Mouse (Mus musculus): ENCODE measurements around the gene Mia. TPM values are rescaled to one million over a fixed set of nuclear protein-coding genes. Genes with fewer than 3 reads are reported as not detected.

Mia gene
- total RNA-seq, 2 experiments from 2014 or later: 1.5 to 3.2 TPM

DNA sequence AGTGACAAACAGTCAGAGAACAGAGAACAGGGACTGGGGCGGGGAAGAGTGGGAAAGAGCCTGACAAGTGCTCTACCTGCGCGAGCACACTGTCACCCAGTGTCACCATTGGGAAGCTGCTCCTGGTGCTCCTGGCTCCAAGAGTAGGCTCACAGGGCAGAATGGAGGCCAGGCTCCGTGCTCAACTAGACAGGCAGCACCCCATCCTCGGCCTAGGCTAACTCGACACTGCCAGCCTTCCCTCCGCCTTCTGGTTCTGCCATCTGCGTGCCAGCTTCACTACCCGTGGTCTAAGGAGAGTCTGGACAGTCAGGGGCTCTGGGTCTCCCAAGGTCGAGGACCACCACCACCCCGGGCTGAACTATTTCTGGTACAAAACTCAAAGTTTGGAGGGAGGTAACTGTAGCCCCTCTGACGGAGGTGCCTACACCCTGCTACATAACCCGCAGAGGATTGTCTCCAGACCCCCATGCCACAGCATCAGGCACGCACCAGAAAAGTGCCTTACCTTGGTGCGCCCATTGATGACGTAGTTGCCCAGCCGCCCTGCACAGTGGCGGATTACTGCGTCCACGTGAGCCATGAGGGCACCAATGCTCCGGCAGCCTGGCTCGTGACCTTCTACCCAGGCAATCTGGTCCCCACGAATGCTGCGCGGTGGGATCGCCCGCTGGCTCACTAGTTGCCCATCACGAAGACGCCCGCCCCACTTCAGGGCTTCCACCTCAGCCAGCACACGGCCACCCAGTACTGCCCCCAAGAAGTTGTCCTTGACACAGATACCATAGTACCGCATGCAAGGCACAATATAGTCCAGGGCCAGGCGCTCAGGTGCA, 16.6 kb downstream of the Mia start:
- DNase-seq (ENCODE audit: extremely low spot score in 1 of 2, low spot score in 2 of 2): peak in 1 of 2 experiments; percentile 64
- intact Hi-C loops (cut with DNase I): no loop called here

DNA sequence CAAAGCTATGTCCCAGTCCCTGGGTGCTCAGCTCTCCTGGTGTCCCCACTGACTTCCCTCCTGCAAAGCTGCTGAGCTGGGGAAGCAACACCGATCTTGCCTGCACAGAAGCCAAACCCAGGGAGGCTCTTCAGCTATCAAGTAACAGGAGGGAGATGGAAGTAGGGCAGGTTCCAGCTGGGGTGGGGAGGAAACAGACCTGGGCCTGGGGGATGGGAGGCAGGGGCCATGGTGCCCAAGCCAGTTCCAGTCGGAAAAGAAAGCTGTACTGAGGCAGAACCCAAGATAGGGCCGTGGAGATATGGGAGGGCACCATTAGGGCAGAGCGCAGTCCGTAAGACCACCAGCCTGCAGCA, 17.5 kb downstream of the Mia start:
- peak in 1 of 2 experiments; percentile 46 for DNase-seq (ENCODE audit: extremely low spot score in 1 of 2, low spot score in 2 of 2)
- intact Hi-C loops (cut with DNase I): no loop called here

DNA sequence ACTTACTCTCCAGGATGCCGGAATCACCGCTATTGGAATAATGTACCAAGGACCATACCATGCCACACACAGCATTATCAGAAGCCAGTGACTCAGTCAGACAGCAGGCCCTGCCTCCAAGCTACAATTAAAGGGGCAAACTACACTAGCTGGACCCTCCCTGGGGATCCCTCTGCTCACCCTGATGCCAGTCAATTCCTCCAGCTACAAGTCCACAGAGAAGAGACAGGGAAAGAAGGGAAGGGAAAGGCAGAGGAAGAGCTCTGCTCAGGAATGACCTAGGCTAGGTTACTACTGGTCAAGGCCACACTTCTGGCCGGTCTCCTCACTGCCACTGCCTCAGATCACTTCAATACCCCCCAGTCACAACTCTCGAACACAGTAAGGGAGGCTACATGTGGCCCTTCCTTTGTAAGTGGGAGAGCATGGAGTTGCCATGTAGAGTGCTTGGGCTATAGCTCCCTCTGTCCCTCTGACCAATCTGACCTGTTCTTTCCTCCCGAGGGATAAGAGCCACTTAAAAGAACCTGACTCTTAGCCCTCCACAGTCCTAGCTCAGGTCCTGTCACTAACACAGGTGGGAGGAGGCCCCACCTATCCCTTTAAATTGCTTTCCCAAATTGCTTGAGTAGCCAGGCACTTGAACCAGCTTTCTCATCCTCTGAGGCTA, 18.0 kb downstream of the Mia start:
- intact Hi-C loops (cut with DNase I): no loop called here

DNA sequence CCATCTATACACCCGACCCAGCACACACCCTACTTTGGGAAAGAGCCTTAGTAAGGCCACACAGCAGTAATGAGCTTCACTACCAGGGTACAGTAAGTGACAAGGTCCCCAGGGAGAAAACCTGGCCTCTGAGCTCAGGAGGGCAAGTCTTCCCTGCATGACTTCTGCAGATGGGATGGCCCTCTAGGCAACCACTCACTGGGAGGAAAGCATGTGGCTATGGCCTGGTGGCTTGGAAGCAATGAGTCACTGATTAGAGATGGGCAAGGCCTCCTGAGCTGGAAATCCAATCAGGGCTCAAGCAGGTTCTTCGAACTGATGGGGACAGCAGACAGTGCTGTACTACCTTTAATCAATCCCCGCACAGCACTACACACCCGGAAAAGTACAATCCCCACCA, 19.2 kb downstream of the Mia start:
- DNase-seq (ENCODE audit: extremely low spot score in 1 of 2, low spot score in 2 of 2): no peak
- intact Hi-C loops (cut with DNase I): no loop called here

More for the DNA sequence above, 18.0 kb downstream of the Mia start:
- no peak for DNase-seq (ENCODE audit: extremely low spot score in 1 of 2, low spot score in 2 of 2)

DNA sequence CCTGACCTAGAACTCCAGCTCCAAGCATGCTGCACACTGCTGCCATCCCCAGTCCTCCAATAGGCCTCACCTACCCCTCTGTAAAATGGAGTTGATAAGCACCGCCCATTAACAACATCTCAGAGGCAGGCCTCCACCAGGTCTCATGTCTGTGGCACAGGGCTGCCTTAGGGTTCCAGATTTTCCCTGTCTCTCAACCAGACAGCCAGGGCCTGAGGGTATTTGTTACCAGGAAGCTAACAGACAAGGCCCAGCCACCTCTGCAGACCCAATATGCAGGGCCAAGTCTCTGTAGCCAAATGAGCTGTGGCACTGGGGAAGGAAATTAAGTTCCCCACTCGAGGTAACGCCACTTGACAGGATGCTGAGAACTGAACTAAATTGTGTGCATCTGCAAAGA, 20.0 kb downstream of the Mia start:
- no peak for DNase-seq (ENCODE audit: extremely low spot score in 1 of 2, low spot score in 2 of 2)
- intact Hi-C loops (cut with DNase I): no loop called here

DNA sequence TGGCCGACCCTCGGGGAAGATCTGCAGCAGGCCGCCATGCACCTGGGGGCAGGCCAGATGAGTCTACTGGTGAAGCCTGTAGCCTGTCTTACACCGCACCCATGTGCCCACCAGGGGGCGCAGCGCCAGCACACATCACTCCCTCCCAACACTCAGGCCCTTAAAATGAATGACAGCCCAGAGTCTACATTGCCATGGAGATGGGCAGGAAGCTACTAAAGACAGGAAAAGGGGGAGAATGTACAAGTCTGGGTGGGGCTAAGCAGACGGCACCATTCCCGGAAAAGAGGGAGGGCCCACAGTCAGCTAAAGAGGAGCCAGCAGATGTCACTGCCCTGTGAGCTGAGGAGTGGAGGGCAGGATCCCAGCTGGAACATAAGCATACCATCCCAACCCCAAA, 21.1 kb downstream of the Mia start:
- DNase-seq (ENCODE audit: extremely low spot score in 1 of 2, low spot score in 2 of 2): peak; percentile 89 to 93
- intact Hi-C loops (cut with DNase I): no loop called here

DNA sequence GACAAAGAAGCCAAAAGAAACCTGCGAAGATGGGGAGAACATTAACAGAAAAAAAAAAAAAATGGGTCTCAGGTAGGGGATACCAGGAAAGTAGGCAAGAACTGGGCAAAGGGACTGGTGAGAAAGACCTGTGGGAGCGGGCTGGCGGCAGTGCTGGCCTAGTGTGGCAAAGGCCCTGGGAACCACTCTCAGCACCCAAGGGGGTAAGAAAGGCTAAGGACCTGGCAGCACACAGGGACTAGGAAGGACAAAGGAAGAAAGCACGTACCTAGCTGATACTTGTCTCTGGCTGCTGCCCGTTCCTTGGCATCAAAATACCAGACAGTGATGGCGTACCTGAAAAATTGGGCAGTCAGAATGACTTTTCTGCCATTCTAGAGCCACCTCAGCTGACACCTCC, 21.7 kb downstream of the Mia start:
- intact Hi-C loops (cut with DNase I): no loop called here

DNA sequence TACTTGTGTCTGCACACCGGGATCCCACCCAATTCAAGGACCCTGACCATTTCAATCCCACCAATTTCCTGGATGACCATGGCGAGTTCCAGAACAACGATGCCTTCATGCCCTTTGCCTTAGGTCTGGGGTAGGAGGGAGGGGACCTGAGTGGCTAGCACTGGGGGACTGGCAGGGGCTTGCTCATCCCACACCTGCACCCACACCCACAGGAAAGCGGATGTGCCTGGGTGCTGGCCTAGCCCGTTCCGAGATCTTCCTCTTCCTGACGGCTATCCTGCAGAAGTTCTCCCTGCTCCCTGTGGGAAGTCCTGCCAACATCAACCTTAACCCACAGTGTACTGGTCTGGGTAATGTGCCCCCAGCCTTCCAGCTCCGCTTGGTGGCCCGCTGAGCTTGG, 22.8 kb downstream of the Mia start:
- intact Hi-C loops (cut with DNase I): no loop called here
- DNase-seq (ENCODE audit: extremely low spot score in 1 of 2, low spot score in 2 of 2): no peak

More for the DNA sequence above, 21.7 kb downstream of the Mia start:
- DNase-seq (ENCODE audit: extremely low spot score in 1 of 2, low spot score in 2 of 2): no peak

DNA sequence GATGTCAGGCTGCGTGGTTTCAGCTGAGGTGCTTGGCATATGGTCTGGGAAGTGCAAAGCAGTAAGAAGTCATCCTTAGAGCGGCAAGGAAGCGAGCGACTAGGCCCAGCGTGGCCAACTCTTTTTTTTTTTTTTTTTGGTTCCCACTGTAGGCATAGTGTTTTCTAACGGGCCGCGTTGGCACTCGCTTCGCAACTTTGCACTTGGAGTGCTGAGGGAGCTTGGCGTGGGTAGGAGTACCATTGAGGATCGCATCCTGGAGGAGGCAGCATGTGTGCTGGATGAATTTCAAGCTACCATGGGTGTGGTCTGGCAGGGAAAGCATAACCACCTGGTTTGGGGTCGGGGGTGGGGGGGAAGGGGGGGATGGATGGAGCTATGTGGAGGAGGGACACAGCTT, 25.0 kb downstream of the Mia start:
- intact Hi-C loops (cut with DNase I): no loop called here

DNA sequence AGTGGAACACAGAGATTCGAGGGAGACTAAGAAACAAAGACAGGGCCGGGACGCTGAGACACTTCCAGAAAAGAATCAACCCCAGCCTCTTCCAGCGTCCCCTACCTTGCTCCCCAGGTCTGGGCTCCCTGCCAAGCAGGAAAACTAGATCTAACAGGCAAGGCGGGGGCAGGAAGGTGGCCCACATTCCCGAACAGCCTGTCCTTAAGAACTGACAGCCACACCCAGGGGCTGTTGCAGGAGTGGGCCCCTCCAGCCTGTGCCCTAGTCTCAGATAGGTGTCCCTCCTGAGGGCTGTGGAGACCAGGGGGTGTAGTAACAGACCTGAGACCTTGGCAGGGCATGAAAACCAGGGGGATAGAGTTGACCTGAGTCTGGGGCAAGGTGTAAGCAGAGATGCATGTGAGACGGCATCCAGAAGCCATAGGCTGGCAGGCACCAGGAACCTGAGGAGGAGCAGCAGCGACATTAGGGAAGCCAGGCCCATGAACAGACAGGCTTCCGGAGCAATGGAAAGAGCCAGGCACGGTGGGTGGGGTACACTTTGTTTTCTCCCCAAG, 27.7 kb downstream of the Mia start, which contains the start of gene Cyp2t4:
Gene Cyp2t4 (plus strand): TSS at position 510 of the 560 bp plus-strand sequence.
- intact Hi-C loops (cut with DNase I): no loop called here
- peak in 1 of 2 experiments; percentile 80 for DNase-seq (ENCODE audit: extremely low spot score in 1 of 2, low spot score in 2 of 2)

More for the DNA sequence above, 25.0 kb downstream of the Mia start:
- no peak for DNase-seq (ENCODE audit: extremely low spot score in 1 of 2, low spot score in 2 of 2)

DNA sequence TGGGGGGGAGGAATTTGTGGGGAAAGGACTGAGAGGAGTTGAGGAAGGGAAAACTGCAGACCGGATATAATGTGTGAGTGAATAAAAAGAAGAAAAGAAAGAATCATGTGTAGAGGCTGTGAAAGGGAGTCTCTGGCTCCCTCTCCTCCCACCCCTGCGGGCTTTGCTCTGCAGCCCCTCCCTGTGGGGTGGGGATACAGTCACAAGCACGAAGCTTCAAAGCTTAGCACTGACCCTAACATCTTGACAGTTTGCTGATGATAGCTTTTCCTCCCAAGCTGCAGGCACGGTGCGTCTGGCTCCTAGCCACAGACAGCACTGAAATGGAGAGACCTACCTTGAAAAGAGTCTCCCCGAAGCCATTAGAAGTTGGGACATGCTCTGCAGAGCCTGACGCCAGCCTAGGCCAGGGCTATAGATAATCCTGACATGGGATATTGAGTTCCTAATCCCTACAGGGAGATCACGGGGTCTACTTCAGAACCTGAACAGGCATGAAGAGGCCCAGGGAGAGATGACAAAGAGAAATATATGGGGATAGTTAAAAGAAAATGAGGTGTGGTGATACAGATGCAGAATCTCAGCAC, 44.5 kb downstream of the Mia start:
- intact Hi-C loops (cut with DNase I): loop anchor here (10.0 kb wide), 1 partner anchor 352 kb away; no protein-coding TSS in a partner anchor

DNA sequence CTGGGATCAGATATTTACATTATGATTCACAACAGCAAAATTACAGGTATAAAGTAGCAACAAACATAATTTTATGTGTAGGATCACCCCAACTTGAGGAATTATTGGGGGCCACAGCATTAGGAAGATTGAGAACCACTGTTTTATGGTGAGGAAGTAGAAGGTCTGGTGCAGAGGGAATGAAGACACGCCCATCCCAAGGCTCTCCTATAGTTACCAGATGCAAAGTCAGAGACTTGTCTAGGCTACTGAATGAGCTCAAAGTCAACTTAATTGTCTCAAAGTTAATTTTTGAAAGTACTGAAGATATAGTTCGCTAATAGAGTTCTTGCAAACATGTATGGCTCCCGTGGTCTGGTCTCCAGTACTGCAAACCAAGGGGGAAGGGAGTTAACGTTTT, 47.2 kb downstream of the Mia start:
- intact Hi-C loops (cut with DNase I): loop anchor here (10.0 kb wide), 1 partner anchor 349 kb away; no protein-coding TSS in a partner anchor
- DNase-seq (ENCODE audit: extremely low spot score in 1 of 2, low spot score in 2 of 2): no peak

More for the DNA sequence above, 44.5 kb downstream of the Mia start:
- DNase-seq (ENCODE audit: extremely low spot score in 1 of 2, low spot score in 2 of 2): no peak

DNA sequence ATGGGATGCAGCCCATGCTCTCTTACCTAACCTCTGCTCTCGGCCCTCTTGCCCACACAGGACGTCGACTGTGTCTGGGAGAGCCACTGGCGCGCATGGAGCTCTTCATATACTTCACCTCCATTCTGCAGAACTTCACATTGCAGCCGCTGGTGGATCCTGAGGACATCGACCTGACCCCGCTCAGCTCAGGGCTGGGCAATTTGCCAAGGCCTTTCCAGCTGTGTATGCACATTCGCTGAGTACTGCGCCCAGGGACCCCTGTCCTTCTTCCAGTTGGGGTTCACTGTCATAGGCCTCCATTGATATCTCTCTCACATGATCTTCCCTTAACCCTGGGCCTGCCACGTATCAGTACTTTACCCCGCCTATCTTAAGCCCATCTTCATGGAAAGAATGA, 47.8 kb downstream of the Mia start:
- intact Hi-C loops (cut with DNase I): loop anchor here (10.0 kb wide), 1 partner anchor 348 kb away; no protein-coding TSS in a partner anchor
- DNase-seq (ENCODE audit: extremely low spot score in 1 of 2, low spot score in 2 of 2): peak in 1 of 2 experiments; percentile 65

DNA sequence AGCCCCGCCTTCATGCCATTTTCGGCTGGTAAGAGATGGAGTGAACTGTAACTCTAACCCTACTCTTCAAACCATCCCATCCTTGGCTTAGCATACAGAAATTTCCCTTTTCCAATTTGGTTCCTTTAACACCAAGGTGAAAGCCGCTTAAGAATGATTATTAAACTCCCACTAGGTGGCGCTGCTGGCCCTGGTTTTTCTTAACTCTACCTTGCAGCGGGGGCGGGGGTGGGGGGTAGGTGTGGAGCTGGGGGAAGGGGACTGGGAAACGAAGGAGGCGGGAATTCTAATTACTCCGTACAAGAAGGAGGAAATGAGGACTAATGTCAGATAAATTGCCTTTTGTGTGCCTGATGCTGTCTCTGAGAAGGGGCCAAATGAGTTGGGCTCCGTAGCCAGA, 48.4 kb downstream of the Mia start:
- intact Hi-C loops (cut with DNase I): loop anchor here (10.0 kb wide), 1 partner anchor 348 kb away; no protein-coding TSS in a partner anchor
- peak; percentile 28 to 69 for DNase-seq (ENCODE audit: extremely low spot score in 1 of 2, low spot score in 2 of 2)

DNA sequence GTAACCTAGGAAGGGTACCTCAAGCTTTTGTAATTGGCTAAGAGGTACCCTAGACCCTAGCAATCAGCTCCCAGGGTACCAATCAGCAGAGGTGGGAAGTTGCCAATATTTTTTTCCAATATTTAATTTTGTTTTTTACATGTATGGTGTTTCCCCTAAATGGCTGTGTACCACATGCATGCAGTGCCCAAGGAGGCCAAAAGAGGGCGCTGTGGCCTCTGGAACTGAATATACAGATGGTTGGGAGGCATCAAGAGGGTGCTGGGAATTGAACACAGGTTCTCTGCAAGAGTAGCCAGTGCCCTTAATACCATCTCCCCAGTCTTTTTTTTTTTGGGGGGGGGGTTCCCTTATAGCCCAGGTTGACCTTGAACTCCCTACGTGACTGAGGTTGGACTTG, 49.6 kb downstream of the Mia start:
- DNase-seq (ENCODE audit: extremely low spot score in 1 of 2, low spot score in 2 of 2): no peak
- intact Hi-C loops (cut with DNase I): loop anchor here (10.0 kb wide), 1 partner anchor 347 kb away; no protein-coding TSS in a partner anchor

DNA sequence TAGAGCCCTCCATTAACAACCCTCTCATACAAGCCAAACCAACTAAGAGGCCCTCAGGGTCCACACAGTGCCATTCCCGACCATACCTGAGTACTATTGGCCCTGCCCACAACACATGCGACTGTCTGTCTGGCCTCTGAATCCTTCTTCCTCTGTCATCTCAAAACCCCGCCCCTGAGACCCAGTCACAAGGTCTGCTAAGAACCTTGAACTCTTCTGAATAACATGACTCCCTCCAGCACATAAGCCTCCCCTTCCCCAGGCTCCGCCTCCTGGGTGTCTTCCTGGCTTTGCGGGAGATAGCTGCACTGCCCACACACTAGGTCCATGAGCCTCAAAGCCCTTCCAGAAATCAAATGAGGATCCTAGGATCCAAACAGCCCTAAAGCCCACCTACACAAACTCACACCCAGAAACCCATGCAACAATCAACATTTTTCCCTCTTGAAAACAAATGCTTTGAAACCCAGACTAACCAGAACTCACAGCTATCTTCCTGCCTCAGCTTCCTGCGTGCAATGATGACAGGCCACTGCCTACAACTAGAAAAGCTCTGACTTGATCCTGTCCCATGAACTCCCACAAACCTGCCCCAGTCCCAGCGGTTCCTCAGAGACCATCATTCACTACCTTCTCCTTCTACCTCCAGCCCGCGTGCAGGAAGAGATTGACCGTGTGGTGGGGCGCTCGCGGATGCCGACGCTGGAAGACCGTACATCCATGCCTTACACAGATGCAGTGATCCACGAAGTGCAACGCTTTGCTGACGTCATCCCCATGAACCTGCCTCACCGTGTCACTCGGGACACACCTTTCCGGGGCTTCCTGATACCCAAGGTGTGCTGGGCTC, 50.2 kb downstream of the Mia start:
- no peak for DNase-seq (ENCODE audit: extremely low spot score in 1 of 2, low spot score in 2 of 2)
- intact Hi-C loops (cut with DNase I): loop anchor here (10.0 kb wide), 1 partner anchor 346 kb away; no protein-coding TSS in a partner anchor

DNA sequence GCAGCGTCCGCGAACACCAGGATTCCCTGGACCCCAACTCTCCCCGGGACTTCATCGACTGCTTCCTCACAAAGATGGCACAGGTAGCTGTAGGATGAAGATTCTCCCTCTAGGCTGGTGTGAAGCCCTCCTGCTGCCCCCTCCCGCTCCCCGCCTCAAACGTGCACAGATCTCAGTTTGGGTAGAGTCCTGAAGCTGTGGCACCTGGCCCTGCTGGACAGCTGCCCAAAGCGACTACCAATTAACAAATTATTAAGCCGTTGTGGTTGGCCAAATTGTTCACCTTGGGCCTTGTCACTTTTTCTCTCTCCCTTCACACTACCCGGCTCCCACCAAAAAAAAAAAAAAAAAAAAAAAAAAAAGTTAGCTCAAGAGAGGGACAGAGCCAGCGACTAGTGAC, 51.1 kb downstream of the Mia start:
- intact Hi-C loops (cut with DNase I): loop anchor here (10.0 kb wide), 1 partner anchor 345 kb away; no protein-coding TSS in a partner anchor
- DNase-seq (ENCODE audit: extremely low spot score in 1 of 2, low spot score in 2 of 2): no peak
